Mouse (Mus musculus) neural tube, embryonic 12.5 days (tissue): ENCODE measurements around the gene Chd3. TPM values are rescaled to one million over a fixed set of nuclear protein-coding genes. Genes with fewer than 3 reads are reported as not detected.

Experiments used
- ATAC-seq: fragments of 200-750 bp; cut with Nextera tagmentation; 2 replicates; pipeline ENCODE4 v1.8.0; 2017; ENCODE audit warnings: low read depth, mild to moderate bottlenecking, moderate TSS enrichment, moderate library complexity; ENCODE audit not compliant: low FRiP score
- H3K27ac ChIP-seq: fragments of 300-500 bp; sonication (generic); 2 replicates; pipeline ENCODE4 v1.5.1; 2016
- H3K27me3 ChIP-seq: fragments of 300-500 bp; sonication (generic); replicated peaks from 2 replicates; pipeline ENCODE4 v1.6.1; 2016; ENCODE audit warnings: mild to moderate bottlenecking
- H3K36me3 ChIP-seq: fragments of 300-500 bp; sonication (generic); 2 replicates; pipeline ENCODE4 v1.6.1; 2016; ENCODE audit warnings: mild to moderate bottlenecking
- H3K4me1 ChIP-seq: fragments of 300-500 bp; sonication (generic); 2 replicates; pipeline ENCODE4 v1.6.1; 2016
- H3K4me2 ChIP-seq: fragments of 300-500 bp; sonication (generic); replicated peaks from 2 replicates; pipeline ENCODE4 v1.6.1; 2016; ENCODE audit warnings: mild to moderate bottlenecking
- H3K4me3 ChIP-seq: fragments of 300-500 bp; sonication (generic); 2 replicates; pipeline ENCODE4 v1.5.1; 2016
- H3K9ac ChIP-seq: fragments of 300-500 bp; sonication (generic); 2 replicates; pipeline ENCODE4 v1.6.1; 2016; ENCODE audit warnings: mild to moderate bottlenecking
- H3K9me3 ChIP-seq: fragments of 300-500 bp; sonication (generic); 2 replicates; pipeline ENCODE4 v1.6.1; 2016; ENCODE audit warnings: mild to moderate bottlenecking
- WGBS: fragments of 180-500 bp; shearing (Covaris S2); methylation state at CpG from one replicate; pipeline ENCODE4 v1.1.7; 2016; 5-methylcytosine and 5-hydroxymethylcytosine counted together
- polyA plus RNA-seq: library from polyadenylated mRNA; unstranded; fragments of >200 nt; fragmentation: Nextera tagmentation; extraction: Ambion mirVana; gene quantifications from 2 replicates; pipeline ENCODE4 v1.2.1, GENCODE M21; 2016

Chd3 gene
- polyA plus RNA-seq, 1 experiment from 2014 or later: 87.1 TPM

GRCm38 (mm10) chr11:69295286-69295685 is 73.9 kb downstream of the Chd3 start:
- Histone ChIP-seq H3K4me3 (no peak overlapping the region), H3K27me3 (no peaks in the 10 kb centered on the region), H3K4me2 (no peak overlapping the region), H3K36me3 (peaks cover 15% of the 10 kb centered on the region), H3K9me3 (no peaks in the 10 kb centered on the region), H3K9ac (no peak overlapping the region), H3K4me1 (no peaks in the 10 kb centered on the region), H3K27ac (no peak overlapping the region)
- 95% methylated on average over 3 of the region's 3 CpGs for WGBS
- no peak for ATAC-seq

Other genes with a start within 250 kb of the Chd3 start
- 0.28 TPM in 2 replicates for gene Hes7, start 249.0 kb downstream of the Chd3 start, polyA plus RNA-seq
- not detected in 2 replicates for gene 9130213A22Rik, start 246.8 kb downstream of the Chd3 start, polyA plus RNA-seq
- gene Aloxe3, start 243.5 kb downstream of the Chd3 start, polyA plus RNA-seq: 0.65 TPM in 1 of 2 replicates, not detected in the other
- gene Alox12b, start 212.4 kb downstream of the Chd3 start, polyA plus RNA-seq: 0.20 TPM in 1 of 2 replicates, not detected in the other
- gene Alox8, start 171.6 kb downstream of the Chd3 start, polyA plus RNA-seq: 0.09 TPM in 1 of 2 replicates, not detected in the other
- 0.10 and 0.17 TPM in 2 replicates for gene Gucy2e, start 132.4 kb downstream of the Chd3 start, polyA plus RNA-seq
- 32.1 and 32.6 TPM in 2 replicates for gene Cntrob, start 45.6 kb downstream of the Chd3 start, polyA plus RNA-seq
- gene Trappc1, start 45.4 kb downstream of the Chd3 start, polyA plus RNA-seq: 179 and 194 TPM in 2 replicates
- 5.6 and 5.8 TPM in 2 replicates for gene Kcnab3, start 43.1 kb downstream of the Chd3 start, polyA plus RNA-seq
- gene Rnf227, start 28.9 kb downstream of the Chd3 start, polyA plus RNA-seq: 51.3 and 58.6 TPM in 2 replicates
- gene Naa38, start 26.1 kb upstream of the Chd3 start, polyA plus RNA-seq: 105 and 111 TPM in 2 replicates
- gene Cyb5d1, start 26.2 kb upstream of the Chd3 start, polyA plus RNA-seq: 48.5 and 49.9 TPM in 2 replicates
- 13.7 TPM in 2 replicates for gene Tmem88, start 28.8 kb upstream of the Chd3 start, polyA plus RNA-seq
- 48.6 and 52.4 TPM in 2 replicates for gene Kdm6b, start 44.3 kb upstream of the Chd3 start, polyA plus RNA-seq
- gene Dnah2, start 179.7 kb upstream of the Chd3 start, polyA plus RNA-seq: 1.6 and 1.9 TPM in 2 replicates
- 54.4 and 57.4 TPM in 2 replicates for gene Efnb3, start 190.8 kb upstream of the Chd3 start, polyA plus RNA-seq
- gene Wrap53, start 210.8 kb upstream of the Chd3 start, polyA plus RNA-seq: 32.2 and 32.4 TPM in 2 replicates
- gene Trp53, start 211.0 kb upstream of the Chd3 start, polyA plus RNA-seq: 116 and 120 TPM in 2 replicates
- 8.4 and 10.8 TPM in 2 replicates for gene Atp1b2, start 236.5 kb upstream of the Chd3 start, polyA plus RNA-seq
- gene Shbg, start 248.5 kb upstream of the Chd3 start, polyA plus RNA-seq: not detected in 2 replicates